Mouse (Mus musculus): Measurements from ENCODE around the gene N4bp2l2. TPM values are rescaled to one million over a fixed set of nuclear protein-coding genes. Genes with fewer than 3 reads are reported as not detected.

The N4bp2l2 gene
- polyA plus RNA-seq, 1 experiment from 2014 or later, result 40.2 TPM

- Histone ChIP-seq H3K4me3 (replicated peaks) (peak overlapping the region; percentile 82), H3K9me3 (replicated peaks) (no peaks in the 10 kb centered on the region), H3K27ac (0 out of 2 replicates have a peak overlapping the region, but pooled peaks have one; percentile 20), H3K4me1 (peaks cover 15% of the 10 kb centered on the region), H3K27me3 (peaks cover 24% of the 10 kb centered on the region; the same call in 1 of the 2 replicates), H3K9ac (peak overlapping the region; percentile 72), H3K36me3 (no peaks in the 10 kb centered on the region), H3K4me2 (peak overlapping the region; percentile 99)
- peak; percentile 55 for ATAC-seq (replicated peaks; ENCODE audit: low FRiP score)
- 11% methylated on average over 40 of the region's 40 CpGs for WGBS
Observed at GRCm38 (mm10) chr5:150592904-150593755, 72.9 kb downstream of the N4bp2l2 start.

- H3K4me3 ChIP-seq (replicated peaks), result peak overlapping the region; percentile 82; the same call in 1 of the 2 replicates
- peak overlapping the region; percentile 99 for H3K4me2 ChIP-seq
Observed at GRCm38 (mm10) chr5:150592186-150592903, 73.6 kb downstream of the N4bp2l2 start.

GRCm38 (mm10) chr5:150589945-150590344, 76.0 kb downstream of the N4bp2l2 start:
- Histone ChIP-seq H3K4me1 (peaks cover 14% of the 10 kb centered on the region), H3K27ac (no peak overlapping the region), H3K9me3 (replicated peaks) (no peaks in the 10 kb centered on the region), H3K27me3 (peaks cover 10% of the 10 kb centered on the region; the same call in 1 of the 2 replicates), H3K9ac (no peak overlapping the region), H3K4me2 (no peak overlapping the region), H3K4me3 (replicated peaks) (no peak overlapping the region), H3K36me3 (no peaks in the 10 kb centered on the region)
- WGBS, result 78% methylated on average over 2 of the region's 2 CpGs
- no peak for ATAC-seq (replicated peaks; ENCODE audit: low FRiP score)

More at GRCm38 (mm10) chr5:150592186-150592903, 73.6 kb downstream of the N4bp2l2 start:
- H3K27ac ChIP-seq, result no peak overlapping the region
- 77% methylated on average over 13 of the region's 13 CpGs for WGBS
- peaks cover 20% of the 10 kb centered on the region; the same call in 1 of the 2 replicates for H3K27me3 ChIP-seq
- no peaks in the 10 kb centered on the region for H3K9me3 ChIP-seq (replicated peaks)
- peaks cover 15% of the 10 kb centered on the region for H3K4me1 ChIP-seq
- H3K9ac ChIP-seq, result no peak overlapping the region
- H3K36me3 ChIP-seq, result no peaks in the 10 kb centered on the region
- no peak for ATAC-seq (replicated peaks; ENCODE audit: low FRiP score)

- H3K9ac ChIP-seq, result no peak overlapping the region
- ATAC-seq (replicated peaks; ENCODE audit: low FRiP score), result no peak
- H3K4me1 ChIP-seq, result peaks cover 13% of the 10 kb centered on the region
- no peak overlapping the region for H3K27ac ChIP-seq
- no peaks in the 10 kb centered on the region for H3K27me3 ChIP-seq
- no peak overlapping the region for H3K4me3 ChIP-seq (replicated peaks)
- no peak overlapping the region for H3K4me2 ChIP-seq
- no peaks in the 10 kb centered on the region for H3K9me3 ChIP-seq (replicated peaks)
- no peaks in the 10 kb centered on the region for H3K36me3 ChIP-seq
- WGBS, result 36% methylated on average over 6 of the region's 6 CpGs
Observed at GRCm38 (mm10) chr5:150584337-150584729, 81.7 kb downstream of the N4bp2l2 start.

GRCm38 (mm10) chr5:150583622-150584336, 82.2 kb downstream of the N4bp2l2 start:
- H3K4me2 ChIP-seq, result no peak overlapping the region
- no peaks in the 10 kb centered on the region for H3K36me3 ChIP-seq
- H3K4me3 ChIP-seq (replicated peaks), result no peak overlapping the region
- WGBS, result 55% methylated on average over 5 of the region's 5 CpGs
- no peak overlapping the region for H3K27ac ChIP-seq
- no peaks in the 10 kb centered on the region for H3K27me3 ChIP-seq
- H3K4me1 ChIP-seq, result peaks cover 19% of the 10 kb centered on the region
- ATAC-seq (replicated peaks; ENCODE audit: low FRiP score), result peak; percentile 50; the same call in 1 of the 2 replicates
- no peak overlapping the region for H3K9ac ChIP-seq
- no peaks in the 10 kb centered on the region for H3K9me3 ChIP-seq (replicated peaks)

GRCm38 (mm10) chr5:150583181-150583580, 82.8 kb downstream of the N4bp2l2 start:
- 81% methylated on average over 5 of the region's 5 CpGs for WGBS
- no peak overlapping the region for H3K4me3 ChIP-seq (replicated peaks)
- H3K4me1 ChIP-seq, result peaks cover 22% of the 10 kb centered on the region
- no peak overlapping the region for H3K9ac ChIP-seq
- H3K27me3 ChIP-seq, result no peaks in the 10 kb centered on the region
- H3K36me3 ChIP-seq, result no peaks in the 10 kb centered on the region
- H3K9me3 ChIP-seq (replicated peaks), result no peaks in the 10 kb centered on the region
- H3K4me2 ChIP-seq, result no peak overlapping the region
- no peak overlapping the region for H3K27ac ChIP-seq
- ATAC-seq (replicated peaks; ENCODE audit: low FRiP score), result no peak

GRCm38 (mm10) chr5:150581180-150581579, 84.8 kb downstream of the N4bp2l2 start:
- Histone ChIP-seq H3K4me1 (peaks cover 26% of the 10 kb centered on the region), H3K4me2 (no peak overlapping the region), H3K4me3 (replicated peaks) (no peak overlapping the region), H3K27ac (no peak overlapping the region), H3K9me3 (replicated peaks) (no peaks in the 10 kb centered on the region), H3K27me3 (no peaks in the 10 kb centered on the region), H3K9ac (no peak overlapping the region), H3K36me3 (no peaks in the 10 kb centered on the region)
- ATAC-seq (replicated peaks; ENCODE audit: low FRiP score), result no peak
- 81% methylated on average over 6 of the region's 6 CpGs for WGBS

GRCm38 (mm10) chr5:150578613-150579171, 87.3 kb downstream of the N4bp2l2 start:
- H3K36me3 ChIP-seq, result no peaks in the 10 kb centered on the region
- no peak overlapping the region for H3K4me3 ChIP-seq (replicated peaks)
- H3K27me3 ChIP-seq, result no peaks in the 10 kb centered on the region
- no peak overlapping the region for H3K27ac ChIP-seq
- H3K9ac ChIP-seq, result no peak overlapping the region
- peaks cover 19% of the 10 kb centered on the region for H3K4me1 ChIP-seq
- peak; percentile 76 for ATAC-seq (replicated peaks; ENCODE audit: low FRiP score)
- no peaks in the 10 kb centered on the region for H3K9me3 ChIP-seq (replicated peaks)
- H3K4me2 ChIP-seq, result no peak overlapping the region
- 41% methylated on average over 6 of the region's 6 CpGs for WGBS

- H3K36me3 ChIP-seq, result peaks cover 15% of the 10 kb centered on the region
- peaks cover 17% of the 10 kb centered on the region for H3K4me1 ChIP-seq
- ATAC-seq (replicated peaks; ENCODE audit: low FRiP score), result no peak
- H3K9me3 ChIP-seq (replicated peaks), result no peaks in the 10 kb centered on the region
- H3K4me2 ChIP-seq, result no peak overlapping the region
- WGBS, result 65% methylated on average over 11 of the region's 11 CpGs
- no peaks in the 10 kb centered on the region for H3K27me3 ChIP-seq
- H3K4me3 ChIP-seq (replicated peaks), result no peak overlapping the region
- no peak overlapping the region for H3K27ac ChIP-seq
- H3K9ac ChIP-seq, result no peak overlapping the region
Observed at GRCm38 (mm10) chr5:150576832-150577231, 89.2 kb downstream of the N4bp2l2 start.

GRCm38 (mm10) chr5:150574885-150575284, 91.1 kb downstream of the N4bp2l2 start:
- Histone ChIP-seq H3K27ac (no peak overlapping the region), H3K4me1 (peaks cover 17% of the 10 kb centered on the region), H3K4me2 (no peak overlapping the region), H3K4me3 (replicated peaks) (no peak overlapping the region), H3K9me3 (replicated peaks) (no peaks in the 10 kb centered on the region), H3K27me3 (no peaks in the 10 kb centered on the region), H3K9ac (no peak overlapping the region), H3K36me3 (peaks cover 25% of the 10 kb centered on the region)
- no peak for ATAC-seq (replicated peaks; ENCODE audit: low FRiP score)
- WGBS, result 72% methylated on average over 5 of the region's 5 CpGs

- H3K36me3 ChIP-seq, result peaks cover 28% of the 10 kb centered on the region
- no peaks in the 10 kb centered on the region for H3K27me3 ChIP-seq
- no peak overlapping the region for H3K4me2 ChIP-seq
- 74% methylated on average over 3 of the region's 3 CpGs for WGBS
- H3K27ac ChIP-seq, result no peak overlapping the region
- no peak overlapping the region for H3K9ac ChIP-seq
- H3K9me3 ChIP-seq (replicated peaks), result no peaks in the 10 kb centered on the region
- H3K4me1 ChIP-seq, result peaks cover 13% of the 10 kb centered on the region
- no peak for ATAC-seq (replicated peaks; ENCODE audit: low FRiP score)
- H3K4me3 ChIP-seq (replicated peaks), result no peak overlapping the region
Observed at GRCm38 (mm10) chr5:150574403-150574802, 91.6 kb downstream of the N4bp2l2 start.

All from kidney, embryonic 15.5 days (tissue).